Mouse (Mus musculus) intestine, postnatal 0 days (tissue): Measurements from ENCODE around the gene Srm. TPM values are rescaled to one million over a fixed set of nuclear protein-coding genes. Genes with fewer than 3 reads are reported as not detected.

Experiments
- ATAC-seq: fragments of 200-750 bp; cut with Nextera tagmentation; 2 replicates; pipeline ENCODE4 v1.8.0; 2017; ENCODE audit warnings: mild to moderate bottlenecking, moderate TSS enrichment, moderate library complexity
- H3K27ac ChIP-seq: fragments of 300-500 bp; sonication (generic); 2 replicates; pipeline ENCODE4 v1.5.1; 2014; ENCODE audit warnings: mild to moderate bottlenecking, low read depth, low read length, moderate library complexity
- H3K27me3 ChIP-seq: fragments of 300-500 bp; sonication (generic); replicated peaks from 2 replicates; pipeline ENCODE4 v1.6.1; 2014; ENCODE audit warnings: low read length, mixed read lengths; ENCODE audit not compliant: control insufficient read depth, insufficient read depth
- H3K36me3 ChIP-seq: fragments of 300-500 bp; sonication (generic); 2 replicates; pipeline ENCODE4 v1.6.1; 2014; ENCODE audit warnings: mild to moderate bottlenecking, moderate library complexity; ENCODE audit not compliant: control insufficient read depth, insufficient read depth
- H3K4me1 ChIP-seq: fragments of 300-500 bp; sonication (generic); replicated peaks from 2 replicates; pipeline ENCODE4 v1.6.1; 2014; ENCODE audit warnings: antibody characterized with exemption, low read length, mixed read lengths; ENCODE audit not compliant: control insufficient read depth, insufficient read depth
- H3K4me2 ChIP-seq: fragments of 300-500 bp; sonication (generic); replicated peaks from 2 replicates; pipeline ENCODE4 v1.6.1; 2014; ENCODE audit warnings: low read depth, mild to moderate bottlenecking, moderate library complexity
- H3K4me3 ChIP-seq: fragments of 300-500 bp; sonication (generic); 2 replicates; pipeline ENCODE4 v1.5.1; 2014; ENCODE audit warnings: low read depth, low read length
- H3K9ac ChIP-seq: fragments of 300-500 bp; sonication (generic); 2 replicates; pipeline ENCODE4 v1.6.1; 2014; ENCODE audit warnings: mild to moderate bottlenecking, low read depth, low read length
- H3K9me3 ChIP-seq: fragments of 300-500 bp; sonication (generic); 2 replicates; pipeline ENCODE4 v1.6.1; 2016; ENCODE audit warnings: mixed run types; ENCODE audit not compliant: control insufficient read depth
- CTCF ChIP-seq: sonication (generic); IDR thresholded peaks from 2 replicates; pipeline ENCODE4 v1.5.1; 2016; ENCODE audit warnings: low read depth, mild to moderate bottlenecking, control low read depth, antibody characterized with exemption, moderate library complexity
- WGBS: fragments of 180-500 bp; shearing (Covaris S2); extraction: QIAGEN DNeasy Blood & Tissue Kit; methylation state at CpG from one replicate; pipeline ENCODE4 v1.1.7; 2014; 5-methylcytosine and 5-hydroxymethylcytosine counted together
- polyA plus RNA-seq: library from polyadenylated mRNA; unstranded; fragments of >200 nt; fragmentation: Nextera tagmentation; extraction: Ambion mirVana; gene quantifications from 2 replicates; pipeline ENCODE4 v1.2.1, GENCODE M21; 2015

Srm gene
- polyA plus RNA-seq, 1 experiment from 2014 or later, result 50.5 TPM

DNA sequence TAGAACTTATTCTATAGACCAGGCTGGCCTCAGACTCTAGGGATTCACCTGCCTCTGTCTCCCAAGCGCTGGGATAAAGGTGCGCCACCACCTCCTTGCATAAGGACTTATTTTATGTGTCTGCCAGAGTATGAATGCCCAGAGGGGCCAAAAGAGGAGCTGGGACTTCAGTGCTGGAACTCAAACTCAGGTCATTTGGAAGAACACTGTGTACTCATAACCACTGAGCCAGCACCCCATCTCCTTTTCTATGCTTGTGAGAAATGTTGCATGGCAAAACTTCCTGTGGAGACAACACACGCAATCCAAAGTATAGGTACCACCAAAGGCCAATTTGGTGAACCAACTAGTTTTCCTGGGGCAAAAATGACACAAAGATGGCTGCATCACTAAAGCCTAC lies 5.4 kb downstream of the Srm start:
- Histone ChIP-seq H3K36me3 (peaks cover 36% of the 10 kb centered on the region; the same call in 1 of the 2 replicates), H3K27me3 (no peaks in the 10 kb centered on the region), H3K9ac (no peak overlapping the region), H3K4me1 (no peaks in the 10 kb centered on the region), H3K4me2 (no peak overlapping the region), H3K27ac (no peak overlapping the region), H3K4me3 (no peak overlapping the region), H3K9me3 (no peaks in the 10 kb centered on the region)
- no peak for TF ChIP-seq CTCF
- 97% methylated on average over 3 of the region's 3 CpGs for WGBS
- ATAC-seq, result no peak

DNA sequence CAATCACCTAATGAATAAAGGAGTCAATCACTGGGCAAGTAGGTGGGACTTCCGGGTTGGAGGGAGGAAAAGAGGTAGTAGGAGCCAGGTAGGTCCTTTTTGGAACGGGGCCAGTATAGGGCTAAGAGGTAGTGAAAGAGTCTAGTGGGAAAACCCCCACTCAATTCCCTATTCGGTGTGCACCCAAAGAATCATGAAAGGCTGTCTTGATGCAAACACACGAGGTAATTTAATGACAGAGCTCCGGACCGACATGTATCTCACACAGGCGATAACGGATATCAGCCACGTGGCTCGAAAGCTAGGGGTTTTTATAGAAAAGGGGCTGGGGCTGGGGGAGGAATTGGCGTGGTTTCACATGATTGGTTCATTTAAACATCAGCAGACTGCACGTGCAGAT lies 7.5 kb downstream of the Srm start:
- no peak overlapping the region for H3K9ac ChIP-seq
- no peak for ATAC-seq
- no peak overlapping the region for H3K27ac ChIP-seq
- H3K9me3 ChIP-seq, result no peaks in the 10 kb centered on the region
- H3K27me3 ChIP-seq, result no peaks in the 10 kb centered on the region
- H3K4me1 ChIP-seq, result no peaks in the 10 kb centered on the region
- no peak overlapping the region for H3K4me2 ChIP-seq
- 94% methylated on average over 12 of the region's 12 CpGs for WGBS
- no peak overlapping the region for H3K4me3 ChIP-seq
- peaks cover 29% of the 10 kb centered on the region; the same call in 1 of the 2 replicates for H3K36me3 ChIP-seq
- no peak for TF ChIP-seq CTCF

DNA sequence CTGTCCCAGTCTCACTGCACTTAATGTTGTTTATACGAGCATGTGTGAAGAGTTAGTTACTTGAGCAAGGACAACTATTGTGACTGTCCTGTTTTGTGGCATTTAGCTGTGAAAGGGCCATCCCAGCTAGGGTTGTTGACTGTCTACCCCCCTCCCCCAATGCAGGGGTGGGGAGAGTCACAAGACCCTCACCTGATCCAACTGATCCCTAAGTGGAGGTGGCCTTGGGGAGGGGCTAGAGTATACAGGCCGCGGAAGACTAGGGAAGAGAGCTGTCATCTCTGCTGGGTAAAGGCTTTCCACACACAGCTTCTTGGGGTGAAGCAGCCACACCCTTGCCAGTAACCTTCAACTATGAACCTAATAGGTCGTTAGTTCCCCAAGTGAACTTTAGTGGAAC lies 9.0 kb downstream of the Srm start:
- no peaks in the 10 kb centered on the region for H3K27me3 ChIP-seq
- WGBS, result 67% methylated on average over 4 of the region's 4 CpGs
- peaks cover 15% of the 10 kb centered on the region; the same call in 1 of the 2 replicates for H3K36me3 ChIP-seq
- no peak overlapping the region for H3K9ac ChIP-seq
- H3K27ac ChIP-seq, result no peak overlapping the region
- no peak for ATAC-seq
- no peak overlapping the region for H3K4me3 ChIP-seq
- no peak overlapping the region for H3K4me2 ChIP-seq
- H3K9me3 ChIP-seq, result no peaks in the 10 kb centered on the region
- H3K4me1 ChIP-seq, result no peaks in the 10 kb centered on the region
- no peak for TF ChIP-seq CTCF

DNA sequence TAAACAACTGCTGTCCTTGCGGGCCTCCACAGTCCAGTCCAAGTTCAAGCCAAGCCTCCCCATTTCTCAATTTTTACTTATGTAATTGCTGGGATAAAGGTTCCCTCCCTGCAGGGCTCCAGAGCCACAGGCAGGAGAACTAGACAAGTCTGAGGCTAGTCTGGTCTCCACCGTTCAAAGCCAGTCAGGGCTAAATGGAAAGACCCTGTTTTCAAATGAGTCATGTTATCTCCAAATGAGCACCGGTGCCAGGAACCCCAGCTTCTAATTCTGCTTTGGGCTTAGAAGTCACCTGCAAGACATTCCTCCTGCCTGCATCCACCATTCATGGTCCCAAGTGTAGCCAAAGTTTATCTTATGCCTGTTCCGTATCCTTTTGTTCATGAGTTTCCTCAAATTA lies 10.6 kb downstream of the Srm start:
- WGBS, result 78% methylated on average over 4 of the region's 4 CpGs
- no peaks in the 10 kb centered on the region for H3K9me3 ChIP-seq
- no peak overlapping the region for H3K27ac ChIP-seq

DNA sequence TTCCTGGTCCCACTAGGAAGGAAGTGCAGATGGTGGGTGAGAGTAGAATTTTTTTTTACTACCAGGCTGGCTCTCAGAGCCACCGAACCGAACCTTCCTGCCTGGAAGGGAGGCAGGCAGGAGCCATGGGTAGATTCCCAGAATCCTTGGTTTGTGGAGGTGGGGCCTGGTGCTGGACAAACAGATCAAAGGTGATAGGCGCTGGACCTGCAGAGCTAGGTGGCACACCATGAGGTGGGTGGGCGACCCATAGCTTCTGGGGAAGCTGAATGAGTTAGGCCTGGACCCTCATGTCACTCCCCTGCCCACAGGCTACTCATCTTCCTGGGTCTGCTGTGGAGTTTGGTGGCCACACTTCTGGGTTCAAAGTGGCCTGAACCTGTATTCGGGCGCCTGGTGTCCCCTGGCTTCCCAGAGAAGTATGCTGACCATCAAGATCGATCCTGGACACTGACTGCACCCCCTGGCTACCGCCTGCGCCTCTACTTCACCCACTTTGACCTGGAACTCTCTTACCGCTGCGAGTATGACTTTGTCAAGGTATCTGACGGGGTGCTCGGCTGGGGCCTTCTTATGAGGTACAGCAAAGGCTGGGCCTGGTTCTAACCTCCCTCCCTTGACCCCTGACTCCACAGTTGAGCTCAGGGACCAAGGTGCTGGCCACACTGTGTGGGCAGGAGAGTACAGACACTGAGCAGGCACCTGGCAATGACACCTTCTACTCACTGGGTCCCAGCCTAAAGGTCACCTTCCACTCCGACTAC lies 11.2 kb downstream of the Srm start, which contains the start of gene Masp2:
Masp2 (plus strand) TSS at position 198 of the 764 bp plus-strand sequence.
- Histone ChIP-seq H3K9me3 (no peaks in the 10 kb centered on the region), H3K27ac (no peak within 1 kb of the TSS), H3K9ac (no peak within 1 kb of the TSS), H3K4me1 (no peaks in the 10 kb centered on the region), H3K36me3 (0 out of 2 replicates have a peak, but pooled peaks cover 4% of the 10 kb centered on the region), H3K27me3 (no peaks in the 10 kb centered on the region), H3K4me2 (no peak within 1 kb of the TSS), H3K4me3 (no peak within 1 kb of the TSS)
- no peak for TF ChIP-seq CTCF
- no peak for ATAC-seq
- WGBS, result 81% methylated on average over 14 of the region's 14 CpGs

More for the DNA sequence above, 10.6 kb downstream of the Srm start:
- Histone ChIP-seq H3K4me3 (no peak overlapping the region), H3K27me3 (no peaks in the 10 kb centered on the region), H3K4me1 (no peaks in the 10 kb centered on the region), H3K36me3 (0 out of 2 replicates have a peak, but pooled peaks cover 4% of the 10 kb centered on the region), H3K4me2 (no peak overlapping the region), H3K9ac (no peak overlapping the region)
- ATAC-seq, result no peak
- no peak for TF ChIP-seq CTCF

DNA sequence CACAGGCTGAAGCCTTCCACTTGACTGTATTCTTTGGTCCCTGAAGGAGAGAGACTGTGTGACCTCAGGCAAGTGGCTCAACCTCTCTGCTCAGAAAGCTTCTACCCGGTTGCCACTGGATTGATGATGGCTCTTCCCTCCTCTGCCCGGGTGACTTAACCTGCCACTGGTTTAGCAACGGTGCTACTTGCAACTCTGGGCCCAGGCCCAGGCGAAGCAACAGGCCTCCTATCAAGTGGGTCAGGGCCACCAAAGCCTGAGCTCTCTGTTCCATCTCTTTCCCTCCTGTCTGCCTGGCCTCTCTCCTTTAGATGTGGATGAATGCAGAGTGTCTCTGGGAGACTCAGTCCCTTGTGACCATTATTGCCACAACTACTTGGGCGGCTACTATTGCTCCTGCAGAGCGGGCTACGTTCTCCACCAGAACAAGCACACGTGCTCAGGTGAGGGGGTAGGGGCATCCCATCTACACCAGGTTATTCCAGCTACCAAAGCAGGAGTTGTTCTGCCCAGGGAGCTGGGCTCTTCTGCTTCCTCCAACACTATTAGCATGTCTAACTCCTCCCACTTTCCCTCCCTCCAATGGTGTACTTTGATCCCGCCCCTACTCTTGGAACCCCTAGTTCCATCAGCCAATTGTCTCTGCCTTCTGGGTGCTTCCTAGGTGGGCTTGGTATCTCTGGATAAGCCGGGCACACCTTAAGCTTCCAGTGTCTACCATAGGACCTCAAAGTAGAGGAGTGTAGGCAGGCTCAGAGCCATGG lies 12.3 kb downstream of the Srm start:
- Histone ChIP-seq H3K4me1 (no peaks in the 10 kb centered on the region), H3K36me3 (0 out of 2 replicates have a peak, but pooled peaks cover 3% of the 10 kb centered on the region), H3K4me3 (no peak overlapping the region), H3K9me3 (no peaks in the 10 kb centered on the region), H3K4me2 (no peak overlapping the region), H3K9ac (no peak overlapping the region), H3K27me3 (no peaks in the 10 kb centered on the region), H3K27ac (no peak overlapping the region)
- no peak for TF ChIP-seq CTCF
- no peak for ATAC-seq
- WGBS, result 74% methylated on average over 10 of the region's 10 CpGs
